Mouse (Mus musculus) right cerebral cortex, postnatal 36 days (tissue): Measurements from ENCODE around the gene Adamtsl4.
"Not testable (repeated sequence)": the region's sequence is repeated elsewhere in the genome, so short reads cannot be mapped to it uniquely, and the experiment has no call there.

Source experiments
- DNase-seq, 2 experiments: peaks; one replicate each; pipeline ENCODE4 v3.0.0; 2022; ENCODE audit warnings: low spot score in 2 of 2, mixed read lengths in 1 of 2

The Adamtsl4 gene

DNA sequence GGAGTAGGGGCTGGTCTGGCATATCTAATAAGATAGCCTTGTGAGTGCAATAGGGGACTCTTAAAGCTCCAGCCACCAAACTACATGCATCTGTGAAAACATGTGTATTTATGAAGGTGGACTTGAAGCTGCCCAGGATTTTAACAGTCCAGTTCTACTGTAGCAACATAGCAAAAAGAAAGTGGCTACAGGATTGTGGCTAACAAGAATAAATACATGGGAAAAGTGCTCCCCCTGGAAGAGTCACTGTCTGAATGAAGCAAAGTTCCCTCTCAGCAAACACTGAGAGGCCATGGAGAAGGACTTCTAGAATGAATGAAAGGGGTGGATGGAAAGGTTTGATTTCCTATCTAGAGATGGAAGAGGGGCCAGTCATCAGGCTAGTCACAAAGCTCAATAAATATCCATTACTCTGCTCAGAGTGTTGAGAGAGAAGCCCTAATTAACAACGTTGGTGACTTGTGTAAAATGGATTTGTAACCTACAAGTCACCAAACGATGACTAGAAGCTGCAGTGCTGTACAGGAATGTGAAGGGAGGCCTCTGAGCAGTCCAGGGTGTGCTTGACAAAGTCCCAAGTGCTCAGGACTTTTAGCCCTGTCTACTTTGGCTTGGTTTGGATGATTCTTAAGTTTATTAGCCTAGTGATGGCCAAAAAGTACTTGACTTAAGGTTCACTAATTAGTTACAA is 26.8 kb downstream of the Adamtsl4 start:
- DNase-seq, result no peak

DNA sequence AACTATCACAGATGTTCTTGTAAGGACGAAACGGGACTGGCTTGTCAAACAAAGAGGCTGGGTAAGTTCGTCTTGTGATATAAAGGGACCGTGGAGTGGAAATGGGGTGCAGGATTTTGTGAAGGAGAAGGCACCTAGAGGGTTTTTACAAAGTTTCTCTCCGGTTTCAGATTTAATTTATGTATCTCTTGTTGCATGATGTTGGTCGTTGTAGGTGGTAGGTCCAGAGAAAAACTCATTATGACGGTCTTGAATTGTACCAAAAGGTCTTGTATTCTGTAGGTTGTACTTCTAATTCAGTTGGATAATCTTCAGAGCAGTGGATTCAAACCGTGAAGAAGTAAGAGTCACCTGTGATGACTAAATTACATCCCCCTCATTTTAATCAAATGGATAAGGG is 27.8 kb downstream of the Adamtsl4 start:
- DNase-seq, result no peak

DNA sequence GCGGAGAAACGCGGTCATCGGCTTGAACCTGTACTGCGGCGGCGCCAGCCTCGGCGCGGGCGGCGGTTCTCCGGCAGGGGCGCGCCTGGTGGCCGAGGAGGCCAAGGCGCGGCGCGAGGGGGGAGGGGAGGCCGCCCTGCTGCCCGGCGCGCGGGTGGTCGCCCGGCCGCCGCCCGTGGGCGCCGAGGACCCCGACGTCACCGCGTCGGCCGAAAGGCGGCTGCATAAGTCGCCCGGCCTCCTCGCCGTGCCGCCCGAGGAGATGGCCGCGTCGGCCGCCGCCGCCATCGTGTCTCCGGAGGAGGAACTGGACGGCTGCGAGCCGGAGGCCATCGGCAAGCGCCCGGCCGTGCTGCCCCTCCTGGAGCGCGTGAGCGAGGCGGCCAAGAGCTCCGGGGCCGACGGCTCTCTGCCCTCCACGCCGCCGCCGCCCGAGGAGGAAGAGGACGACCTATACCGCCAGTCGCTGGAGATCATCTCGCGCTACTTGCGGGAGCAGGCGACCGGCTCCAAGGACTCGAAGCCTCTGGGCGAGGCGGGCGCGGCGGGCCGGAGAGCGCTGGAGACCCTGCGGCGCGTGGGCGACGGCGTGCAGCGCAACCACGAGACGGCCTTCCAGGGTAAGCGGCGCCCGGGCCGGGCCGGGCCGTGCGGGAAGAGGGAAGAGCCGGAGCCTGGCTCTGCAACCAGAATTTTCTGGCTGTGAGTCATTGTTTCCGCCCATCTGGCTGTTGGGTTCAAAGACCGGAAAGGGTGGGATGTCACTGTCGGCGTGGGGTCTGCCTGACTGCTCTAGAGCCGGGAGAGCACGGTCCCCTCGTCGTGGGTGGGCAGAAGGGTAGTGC is 28.6 kb downstream of the Adamtsl4 start:
- peak; percentile 40 to 41 for DNase-seq

DNA sequence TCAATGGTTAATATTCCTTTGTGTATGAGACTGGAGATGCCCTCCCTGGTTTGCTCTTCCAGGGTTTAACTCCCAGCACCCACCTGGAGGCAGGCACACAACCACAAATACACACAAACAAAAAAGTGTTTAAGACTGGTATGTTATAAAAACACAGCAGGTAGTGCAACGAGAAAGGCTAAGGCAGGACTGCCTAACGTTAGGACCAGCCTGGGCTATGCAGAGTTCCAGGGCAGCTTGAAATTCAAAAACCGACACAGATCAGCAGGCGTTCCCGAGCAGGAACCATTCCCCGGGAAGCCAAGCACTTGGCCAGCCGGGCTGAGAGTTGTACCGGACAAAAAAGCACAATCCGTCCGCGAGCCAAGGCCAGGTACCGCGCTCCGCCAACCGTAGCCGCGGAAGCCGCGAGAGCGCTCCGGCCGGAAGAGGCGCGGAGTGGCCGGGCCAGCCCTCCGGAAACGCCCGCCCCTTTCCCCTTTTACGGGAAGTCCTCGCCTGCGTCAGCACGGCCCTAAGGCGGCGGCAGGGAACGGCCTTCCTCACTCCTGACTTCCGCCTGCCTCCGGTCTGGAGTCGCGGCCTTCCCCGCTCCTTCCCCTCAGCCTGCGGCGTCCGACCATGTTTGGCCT is 29.4 kb downstream of the Adamtsl4 start, which contains the start of gene Mcl1:
Gene Mcl1, plus strand, starts transcription at position 553 of the 632 bp plus-strand sequence.
- DNase-seq, result peak; percentile 89 to 91

DNA sequence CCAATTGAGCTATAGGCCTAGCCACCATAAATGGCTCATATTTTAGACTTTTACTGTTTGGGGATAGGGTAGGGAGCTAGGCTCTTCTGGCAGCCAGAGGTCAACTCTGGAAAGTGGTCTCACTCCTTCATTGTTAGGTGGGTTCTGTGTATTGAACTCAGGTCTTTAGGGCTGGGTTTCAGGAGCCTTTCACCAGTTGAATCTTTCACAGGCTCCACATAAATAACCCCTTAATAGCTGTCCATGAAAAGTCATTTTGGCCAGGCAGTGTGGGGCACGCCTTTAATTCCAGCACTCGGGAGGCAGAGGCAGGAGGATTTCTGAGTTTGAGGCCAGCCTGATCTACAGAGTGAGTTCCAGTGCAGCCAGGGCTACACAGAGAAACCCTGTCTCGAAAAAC is 30.0 kb downstream of the Adamtsl4 start:
- DNase-seq, result no peak

DNA sequence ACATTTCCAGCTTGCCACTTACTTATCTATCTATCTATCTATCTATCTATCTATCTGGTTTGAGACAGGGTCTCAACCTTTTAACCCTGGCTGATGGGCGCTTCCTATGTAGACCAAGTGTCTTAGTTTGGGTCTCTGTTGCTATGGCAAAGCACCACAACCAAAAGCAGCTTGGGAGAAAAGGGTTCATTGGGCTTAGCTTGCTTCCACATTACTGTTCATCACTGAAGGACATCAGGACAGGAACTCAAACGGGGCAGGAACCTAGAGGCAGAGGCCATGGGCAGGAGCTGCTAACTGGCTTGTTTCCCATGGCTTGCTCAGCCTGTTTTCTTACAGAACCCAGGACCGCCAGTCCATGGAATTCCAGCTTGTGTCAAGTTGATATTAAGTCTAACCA is 30.6 kb downstream of the Adamtsl4 start:
- DNase-seq, result no peak

DNA sequence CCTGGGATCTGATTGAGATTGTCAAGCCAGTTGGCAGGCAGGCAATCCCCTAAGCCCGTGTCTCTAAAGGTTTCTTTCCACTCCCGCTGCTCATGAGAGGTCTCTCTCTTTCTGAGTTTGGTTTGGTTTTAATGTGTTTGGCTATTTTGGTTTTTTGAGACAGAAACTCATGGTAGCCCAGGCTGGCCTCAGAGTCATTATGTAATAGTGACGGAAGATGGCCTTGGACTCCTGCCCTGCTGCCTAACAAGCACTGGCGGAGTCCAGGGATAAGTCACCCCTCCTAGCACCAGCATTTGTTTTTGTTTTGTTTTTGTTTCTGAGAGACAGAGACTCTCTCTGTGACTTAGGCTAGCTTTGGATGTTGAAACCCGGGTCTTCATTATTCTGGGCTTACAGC is 32.3 kb downstream of the Adamtsl4 start:
- DNase-seq, result no peak

DNA sequence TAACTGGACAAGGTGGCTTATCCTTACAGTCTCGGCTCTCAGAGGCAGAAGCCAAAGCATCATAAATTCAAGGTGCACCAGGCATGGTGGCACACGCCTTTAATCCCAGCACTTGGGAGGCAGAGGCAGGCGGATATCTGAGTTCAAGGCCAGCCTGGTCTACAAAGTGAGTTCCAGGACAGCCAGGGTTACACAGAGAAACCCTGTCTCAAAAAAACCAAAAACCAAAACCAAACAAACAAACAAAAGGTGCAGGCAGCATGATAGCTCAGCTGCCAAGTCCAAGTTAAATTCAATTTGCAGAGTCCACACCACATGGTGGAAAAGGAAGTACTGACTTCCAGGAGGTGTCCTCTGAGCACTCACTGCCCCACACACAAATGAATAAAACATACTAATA is 33.3 kb downstream of the Adamtsl4 start:
- DNase-seq, result not testable (repeated sequence)

DNA sequence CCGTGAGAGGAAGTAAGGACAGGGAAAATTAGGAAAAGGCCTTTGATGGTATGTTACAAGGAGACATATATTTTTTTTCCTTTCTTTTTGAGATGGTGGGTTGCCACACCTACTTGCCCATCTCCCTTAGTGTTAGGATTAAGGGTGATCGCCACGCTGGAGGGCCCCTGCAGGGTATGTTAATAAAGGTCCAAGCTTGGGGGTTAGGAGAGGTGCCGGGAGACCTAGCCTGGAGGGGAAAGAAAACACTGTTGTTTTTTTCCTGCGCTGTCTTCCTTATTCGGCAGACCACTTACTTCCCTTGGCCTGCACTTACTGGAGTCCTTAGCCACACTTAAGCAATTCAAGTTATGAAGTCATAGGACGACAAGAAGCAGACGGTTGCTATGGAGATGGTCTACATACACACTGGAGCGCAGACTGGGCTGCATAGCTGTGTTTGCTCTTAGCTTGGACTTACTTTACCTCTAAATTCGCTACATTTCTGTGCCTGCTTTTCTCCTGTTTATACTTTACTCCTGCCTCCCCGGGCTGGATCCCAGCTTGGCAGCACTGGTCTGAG is 34.2 kb downstream of the Adamtsl4 start:
- no peak for DNase-seq

DNA sequence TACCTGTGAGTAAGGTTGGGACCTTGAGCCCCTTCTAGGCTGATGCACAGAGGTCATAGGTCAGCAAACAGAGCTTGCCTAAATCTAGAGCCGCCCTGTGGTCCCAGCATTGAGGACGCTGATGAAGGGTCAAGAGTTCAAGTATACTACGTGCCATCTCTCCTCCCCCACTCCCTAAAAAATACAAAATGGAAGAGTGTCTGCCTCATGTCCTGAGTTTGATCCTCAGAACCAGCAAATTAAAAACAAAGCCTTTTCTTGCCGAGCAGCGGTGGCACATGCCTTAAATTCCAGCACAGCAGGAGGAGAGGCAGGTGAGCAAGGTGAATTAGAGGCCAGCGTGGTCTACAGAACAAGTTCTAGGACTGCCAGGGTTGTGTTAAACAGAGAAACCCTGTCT is 34.8 kb downstream of the Adamtsl4 start:
- no peak for DNase-seq

DNA sequence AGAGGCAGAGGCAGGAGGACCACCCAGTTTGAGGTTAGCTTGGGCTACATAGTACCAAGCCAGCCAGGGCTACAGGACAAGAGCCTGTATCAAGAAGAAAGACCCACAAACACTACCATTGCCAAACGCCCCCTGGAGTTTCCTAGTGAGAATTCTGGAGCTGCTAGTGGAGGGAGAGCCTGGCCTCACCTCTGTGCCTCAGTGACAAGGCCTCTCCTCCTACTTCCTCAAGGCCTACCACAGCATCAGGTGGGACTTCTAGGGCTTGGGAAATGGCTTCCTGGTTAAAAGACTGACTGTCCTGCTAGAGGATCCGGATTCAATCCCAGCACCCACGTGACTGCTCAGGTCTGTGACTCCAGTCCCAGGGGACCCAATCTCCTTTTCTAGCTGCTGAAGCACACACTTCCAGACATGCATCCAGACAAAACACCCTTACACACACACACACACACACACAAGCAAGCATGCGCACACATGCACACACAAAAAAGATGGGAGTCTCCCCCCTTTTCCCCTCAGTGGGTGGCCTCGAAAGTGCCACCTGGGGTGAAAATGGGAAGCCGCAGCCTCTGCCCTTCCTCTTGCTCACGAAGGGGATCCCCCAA is 35.4 kb downstream of the Adamtsl4 start:
- DNase-seq, result no peak

DNA sequence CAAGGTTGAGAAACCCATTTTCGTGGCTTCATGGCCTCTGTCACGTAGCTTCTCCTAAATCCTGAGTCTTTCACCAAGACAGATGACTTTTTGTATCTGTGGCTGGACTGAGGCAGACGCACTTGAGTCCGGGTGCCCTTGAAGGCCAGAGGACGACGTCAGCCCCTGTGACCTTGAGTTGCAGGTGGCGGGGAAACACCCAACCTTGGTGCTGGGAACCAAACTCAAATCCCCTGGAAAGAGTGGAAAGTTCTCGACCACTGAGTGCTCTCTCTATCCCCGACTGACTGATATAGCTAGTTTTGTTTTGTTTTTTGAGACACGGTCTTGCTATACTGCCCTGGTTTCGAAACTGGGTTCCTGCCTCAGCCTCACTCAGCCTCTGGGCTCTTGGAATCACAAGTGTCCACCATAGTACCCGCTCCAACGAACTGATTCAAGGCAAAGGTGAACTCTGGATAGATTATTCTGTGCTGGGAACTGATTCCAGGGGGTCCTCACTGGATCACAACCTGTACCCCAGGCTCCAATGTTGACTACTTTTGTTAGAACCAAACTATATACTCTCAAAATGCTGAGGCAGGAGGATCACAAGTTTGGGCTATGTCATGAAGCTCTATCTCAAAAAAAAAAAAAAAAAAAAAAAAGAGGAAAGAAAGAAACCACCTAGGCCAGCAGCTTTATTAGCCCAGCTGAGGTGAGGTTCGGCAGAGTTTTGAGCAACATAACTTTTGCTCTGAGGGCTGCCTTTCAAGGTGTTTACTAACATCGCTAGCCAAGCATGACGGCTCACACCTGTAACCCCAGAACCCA is 36.1 kb downstream of the Adamtsl4 start:
- DNase-seq, result no peak

DNA sequence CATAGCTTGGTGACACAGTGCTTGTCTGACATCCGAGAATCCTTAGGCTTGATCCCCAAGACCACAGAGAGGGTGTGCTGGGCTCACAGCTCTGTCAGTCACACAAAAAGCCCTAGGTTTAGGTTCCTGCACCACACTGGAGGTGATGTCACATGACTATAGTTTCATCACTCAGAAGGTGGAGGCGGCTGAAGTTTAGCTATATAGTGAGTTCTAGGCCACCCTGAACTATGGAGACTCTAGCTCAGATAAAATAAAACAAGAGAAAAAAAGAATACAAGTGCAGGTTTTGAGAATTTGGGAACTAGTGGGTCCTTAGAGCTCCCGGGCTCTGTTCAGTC is 36.7 kb downstream of the Adamtsl4 start:
- no peak for DNase-seq

DNA sequence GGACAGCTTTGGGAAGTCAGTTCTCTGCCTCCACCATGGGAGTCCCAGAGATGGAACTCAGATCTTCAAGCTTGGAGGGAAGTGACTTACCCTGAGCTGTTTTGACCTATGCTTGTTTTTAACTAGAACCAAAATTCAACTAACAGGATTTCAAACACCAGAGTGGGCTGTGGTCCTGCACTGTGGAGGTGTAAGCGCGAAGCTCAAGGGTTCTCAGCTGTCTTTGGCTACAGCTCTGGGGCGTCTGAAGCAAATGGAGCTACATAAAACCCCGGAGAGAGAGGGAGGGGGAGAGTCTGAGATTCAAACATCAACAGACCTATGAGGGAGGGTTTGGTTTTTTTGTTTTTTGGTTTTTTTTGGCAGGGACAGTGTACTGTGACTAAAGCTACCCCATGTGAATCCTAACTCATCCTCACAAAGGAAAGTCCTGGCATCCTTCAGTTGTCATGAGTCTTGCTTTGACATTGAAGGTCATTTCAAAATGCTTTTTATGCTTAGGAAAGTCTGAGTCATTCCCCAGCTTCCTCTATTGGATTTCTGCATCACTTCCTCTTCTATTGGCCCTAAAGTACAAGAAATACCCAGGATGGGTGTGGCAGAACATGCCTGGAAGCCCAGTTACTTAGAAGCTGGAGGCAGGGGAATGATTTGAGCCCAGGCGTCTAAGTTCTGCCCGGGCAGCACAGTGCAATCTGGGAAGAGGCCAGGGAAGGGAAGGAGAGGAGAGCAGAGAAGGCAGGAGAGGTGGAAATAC is 37.3 kb downstream of the Adamtsl4 start:
- DNase-seq, result no peak

DNA sequence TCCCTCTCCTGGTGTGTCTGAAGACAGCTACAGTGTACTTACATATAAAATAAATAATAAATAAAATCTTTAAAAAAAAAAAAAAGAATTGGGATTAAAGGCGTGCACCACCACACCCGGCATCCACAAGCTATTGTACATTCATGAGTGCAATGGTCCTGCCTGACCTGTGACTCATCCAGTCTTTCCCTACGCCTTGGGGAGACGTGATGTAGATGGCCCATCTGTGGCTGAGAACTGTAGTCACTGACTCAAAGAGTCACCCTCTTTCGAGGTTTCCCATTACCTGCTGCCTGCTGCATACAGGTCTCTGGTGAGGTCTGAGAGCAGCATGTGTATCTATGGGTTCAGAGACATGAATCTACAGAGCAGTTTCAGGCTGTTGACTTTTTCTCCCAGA is 39.7 kb downstream of the Adamtsl4 start:
- DNase-seq, result no peak

DNA sequence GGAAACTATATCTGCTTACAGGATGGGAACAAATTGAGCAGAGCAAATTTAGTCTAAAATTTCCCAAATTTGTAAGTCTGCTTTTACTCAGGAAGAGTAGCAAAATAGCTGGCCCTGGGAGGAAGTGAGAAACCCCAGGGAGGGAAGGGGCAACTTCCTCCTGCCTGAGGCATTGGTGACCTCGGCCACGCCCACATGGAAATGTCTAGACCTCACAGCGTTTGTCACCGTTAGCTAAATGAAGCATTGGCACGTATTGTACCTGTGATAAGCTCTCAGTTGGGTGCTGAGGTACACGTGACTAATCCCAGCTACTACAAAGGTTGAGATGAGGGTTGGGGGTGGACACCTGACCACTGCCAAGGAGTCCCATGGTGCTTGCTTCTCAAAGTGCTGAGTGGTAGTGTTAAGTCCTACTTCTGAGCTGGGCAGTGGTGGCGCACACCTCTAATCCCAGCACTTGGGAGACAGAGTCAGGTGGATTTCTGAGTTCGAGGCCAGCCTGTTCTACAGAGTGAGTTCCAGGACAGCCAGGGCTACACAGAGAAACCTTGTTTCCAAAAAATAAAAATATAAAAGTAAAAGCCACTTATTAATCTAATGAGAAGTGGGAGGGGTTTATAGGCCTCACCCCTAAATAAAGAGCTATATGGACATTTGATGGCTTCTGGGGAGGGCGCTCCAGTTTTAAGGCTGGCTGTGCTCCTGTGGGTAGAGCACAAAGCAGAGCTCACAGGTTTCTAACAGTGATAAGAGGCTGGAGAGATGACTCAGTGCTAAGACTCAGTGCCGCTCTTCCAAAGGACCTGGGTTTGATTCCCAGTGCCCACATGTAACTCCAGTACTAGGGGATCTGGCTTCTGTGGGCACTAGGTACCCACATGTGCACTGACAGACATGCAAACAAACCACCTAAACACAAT is 42.1 kb downstream of the Adamtsl4 start:
- DNase-seq, result no peak

DNA sequence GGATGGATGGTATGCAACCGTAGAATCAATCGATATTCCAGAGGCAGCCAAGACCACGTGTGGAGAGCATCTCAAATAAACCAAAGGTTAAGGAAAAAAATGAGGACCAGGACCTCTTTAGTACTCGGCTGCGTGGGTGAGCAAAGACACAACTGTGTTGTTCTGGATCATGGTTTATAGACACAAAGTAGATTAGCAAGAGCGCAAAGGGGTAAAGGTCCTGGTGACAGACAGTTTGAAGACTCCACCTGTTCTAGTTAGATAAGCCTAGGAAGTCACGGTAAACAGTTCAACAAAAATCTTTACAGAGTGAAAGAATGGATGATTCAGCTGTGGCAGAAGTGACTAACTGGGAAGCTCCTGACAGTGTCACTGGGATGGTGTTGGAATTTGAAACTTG is 44.6 kb downstream of the Adamtsl4 start:
- DNase-seq, result no peak

DNA sequence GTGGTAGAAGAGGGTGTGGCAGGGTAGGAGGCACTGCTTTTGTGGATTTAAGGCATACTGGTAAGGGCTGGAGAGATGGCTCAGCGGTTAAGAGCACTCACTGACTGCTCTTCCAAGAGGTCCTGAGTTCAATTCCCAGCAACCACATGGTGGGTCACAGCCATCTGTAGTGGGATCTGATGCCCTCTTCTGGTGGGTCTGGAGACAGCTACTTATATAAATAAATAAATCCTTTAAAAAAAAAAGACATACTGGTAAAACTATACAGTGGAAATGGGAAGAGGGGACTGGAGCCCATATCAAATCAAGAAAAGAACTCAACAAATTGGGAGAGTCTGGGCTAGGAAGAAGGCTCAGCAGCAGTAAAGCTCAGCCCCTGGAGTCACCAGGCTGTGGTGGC is 48.0 kb downstream of the Adamtsl4 start:
- DNase-seq, result no peak

DNA sequence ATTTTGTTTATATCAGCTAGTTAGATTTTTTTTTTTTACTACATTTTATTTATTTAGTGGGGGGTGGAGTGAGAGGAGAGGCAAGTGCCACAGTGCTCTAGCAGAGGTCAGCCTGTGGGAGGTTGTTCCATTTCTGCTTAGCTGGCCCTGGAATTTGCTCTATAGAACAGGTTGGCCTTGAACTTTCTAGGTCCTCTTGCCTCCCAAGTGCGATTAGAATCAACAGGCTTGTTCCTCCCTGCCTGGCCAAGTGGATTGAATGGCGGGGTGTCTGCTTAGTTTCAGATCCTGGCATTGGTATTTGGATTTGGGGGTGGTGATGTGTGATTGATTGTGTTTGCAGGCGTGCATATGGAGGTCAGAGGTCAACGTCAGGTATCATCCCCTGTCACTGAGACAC is 51.6 kb downstream of the Adamtsl4 start:
- no peak for DNase-seq
